Mouse (Mus musculus) adrenal gland, postnatal 14 days (tissue): ENCODE measurements at regions not wholly inside any gene's neighbourhood (a gene's known extent, or its start where the extent isn't known, plus 50 kb on each side); places are given as distances from the start of the nearest gene placed in this dataset.
A peak's percentile ranks its signal among the peaks of the same experiment; 100 is the strongest.

Experiments
- DNase-seq: peaks from one replicate; pipeline ENCODE4 v3.0.0; 2021; ENCODE audit warnings: mixed read lengths

GRCm38 (mm10) chr16:93011474-93011873 is 185.5 kb upstream of the Runx1 start:
- DNase-seq = no peak

- DNase-seq = peak; percentile 74
Observed at GRCm38 (mm10) chr16:93006321-93006984, 180.5 kb upstream of the Runx1 start.

- DNase-seq = no peak
Observed at GRCm38 (mm10) chr16:93005470-93005869, 179.5 kb upstream of the Runx1 start.

- DNase-seq = no peak
Observed at GRCm38 (mm10) chr16:93003830-93004229, 177.9 kb upstream of the Runx1 start.

- no peak for DNase-seq
Observed at GRCm38 (mm10) chr16:92998689-92999088, 172.7 kb upstream of the Runx1 start.

GRCm38 (mm10) chr16:92997636-92998035 is 171.7 kb upstream of the Runx1 start:
- DNase-seq = no peak

GRCm38 (mm10) chr16:92995993-92996350 is 170.0 kb upstream of the Runx1 start:
- no peak for DNase-seq

- no peak for DNase-seq
Observed at GRCm38 (mm10) chr16:92995132-92995992, 169.4 kb upstream of the Runx1 start.

GRCm38 (mm10) chr16:92992876-92993275 is 166.9 kb upstream of the Runx1 start:
- no peak for DNase-seq

GRCm38 (mm10) chr16:92991405-92991804 is 165.5 kb upstream of the Runx1 start:
- DNase-seq = no peak

GRCm38 (mm10) chr16:92988416-92988815 is 162.5 kb upstream of the Runx1 start:
- DNase-seq = no peak

- DNase-seq = no peak
Observed at GRCm38 (mm10) chr16:92988000-92988399, 162.1 kb upstream of the Runx1 start.

- DNase-seq = peak; percentile 44
Observed at GRCm38 (mm10) chr16:92985768-92986167, 159.8 kb upstream of the Runx1 start.

- DNase-seq = no peak
Observed at GRCm38 (mm10) chr16:92982934-92983333, 157.0 kb upstream of the Runx1 start.

GRCm38 (mm10) chr16:92979620-92980330 is 153.8 kb upstream of the Runx1 start:
- peak; percentile 63 for DNase-seq

- DNase-seq = no peak
Observed at GRCm38 (mm10) chr16:92976097-92976496, 150.1 kb upstream of the Runx1 start.

- no peak for DNase-seq
Observed at GRCm38 (mm10) chr16:92975090-92975489, 149.1 kb upstream of the Runx1 start.

GRCm38 (mm10) chr16:92972681-92973080 is 146.7 kb upstream of the Runx1 start:
- no peak for DNase-seq

- DNase-seq = no peak
Observed at GRCm38 (mm10) chr16:92971956-92972355, 146.0 kb upstream of the Runx1 start.

GRCm38 (mm10) chr16:92970587-92970986 is 144.6 kb upstream of the Runx1 start:
- DNase-seq = no peak

- DNase-seq = no peak
Observed at GRCm38 (mm10) chr16:92969036-92969435, 143.1 kb upstream of the Runx1 start.

GRCm38 (mm10) chr16:92966069-92966866 is 140.3 kb upstream of the Runx1 start:
- DNase-seq = no peak
